Mouse (Mus musculus): ENCODE measurements around the gene Gm6614.

DNA sequence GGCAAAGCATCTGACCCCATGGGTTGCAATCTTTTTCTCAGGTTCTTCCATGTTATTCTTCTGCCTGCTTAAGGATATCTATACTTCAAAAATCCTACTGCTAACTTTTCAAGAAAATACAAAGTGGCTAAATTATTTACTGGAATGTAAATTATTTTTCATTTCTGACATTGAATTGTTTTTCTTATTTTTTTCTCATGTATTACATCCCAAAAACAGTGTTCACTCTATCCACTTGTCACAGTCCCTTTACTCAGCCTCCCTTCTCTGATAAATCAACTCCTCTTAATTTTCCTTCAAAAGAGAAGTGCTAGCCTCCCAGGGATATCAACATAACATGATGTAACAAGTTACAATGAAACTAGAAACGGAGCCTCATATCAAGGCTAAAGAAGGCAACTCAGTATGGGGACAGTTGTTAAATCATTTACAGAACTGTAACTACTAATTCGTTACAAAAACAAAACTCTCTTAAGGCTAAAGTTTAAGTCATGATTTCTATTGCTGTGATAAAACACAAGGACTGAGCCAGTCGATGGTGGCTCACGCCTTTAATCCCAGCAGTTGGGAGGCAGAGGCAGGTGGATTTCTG, at the start of gene Gm6614:
- TF ChIP-seq TBP (IDR thresholded peaks at IDR 0.05; ENCODE audit: low read depth, low read length): no peak
- TF ChIP-seq CTCF (IDR thresholded peaks at IDR 0.05 in 2 of 3, conservative IDR thresholded peaks at IDR 0.05 in 1 of 3; ENCODE audit: control insufficient read depth in 1 of 3, insufficient read depth in 1 of 3, low read depth in 2 of 3, low read length in 3 of 3, poor library complexity in 1 of 3, severe bottlenecking in 1 of 3): no peak
- no peak for TF ChIP-seq ZKSCAN1 (IDR thresholded peaks at IDR 0.05; ENCODE audit: low read depth, low read length)
- no peak for TF ChIP-seq EP300 (IDR thresholded peaks at IDR 0.05; ENCODE audit: low read depth in 1 of 2, low read length in 2 of 2)
- no peak for TF ChIP-seq USF2 (IDR thresholded peaks at IDR 0.05; ENCODE audit: borderline replicate concordance in 1 of 2, insufficient read depth in 1 of 2, low read depth in 1 of 2, low read length in 2 of 2)
- no peak for TF ChIP-seq SMC3 (IDR thresholded peaks at IDR 0.05; ENCODE audit: low read depth, low read length)
- TF ChIP-seq MYB (IDR thresholded peaks at IDR 0.05; ENCODE audit: low read depth, low read length): no peak
- no peak for TF ChIP-seq POLR2AphosphoS5 (IDR thresholded peaks at IDR 0.05; ENCODE audit: borderline replicate concordance, low read depth, low read length)
- TF ChIP-seq TCF12 (IDR thresholded peaks at IDR 0.05; ENCODE audit: low read depth, low read length): no peak
- TF ChIP-seq ZMIZ1 (IDR thresholded peaks at IDR 0.05; ENCODE audit: low read depth, low read length): no peak
- TF ChIP-seq BHLHE40 (IDR thresholded peaks at IDR 0.05; ENCODE audit: borderline replicate concordance, low read depth, low read length): no peak
- TF ChIP-seq NELFE (IDR thresholded peaks at IDR 0.05; ENCODE audit: low read depth, low read length): no peak
- TF ChIP-seq MEF2A (IDR thresholded peaks at IDR 0.05; ENCODE audit: extremely low read depth, insufficient replicate concordance, low read depth, low read length, poor library complexity, severe bottlenecking): no peak
- TF ChIP-seq POLR2A (IDR thresholded peaks at IDR 0.05; ENCODE audit: control insufficient read depth in 1 of 2, insufficient read depth in 1 of 2, low read depth in 1 of 2, low read length in 2 of 2, poor library complexity in 1 of 2): no peak
